Mouse (Mus musculus) right cerebral cortex, adult 18-20 months (tissue): ENCODE results near the gene Uvrag.

Source experiments
- DNase-seq: peaks from one replicate; pipeline ENCODE4 v3.0.0; 2022; ENCODE audit warnings: mixed read lengths

Uvrag gene

DNA sequence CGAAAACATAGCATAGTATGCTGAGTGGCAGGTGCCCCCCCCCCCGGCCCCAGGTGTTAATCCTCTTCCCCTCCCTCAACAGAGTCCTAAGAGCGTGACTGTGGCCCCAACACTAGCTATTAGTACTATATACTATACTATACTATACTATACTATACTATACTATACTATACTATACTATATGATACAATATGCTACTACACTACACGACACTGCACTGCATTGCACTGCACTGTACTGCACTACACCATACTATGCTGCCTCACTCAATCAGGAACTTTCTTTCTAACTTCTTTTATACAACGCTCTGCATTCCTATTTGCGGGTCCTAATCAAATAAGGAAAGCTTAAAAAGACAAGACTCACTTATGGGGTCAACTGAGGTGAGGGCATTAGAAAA lies 224.4 kb downstream of the Uvrag start:
- DNase-seq, result no peak

DNA sequence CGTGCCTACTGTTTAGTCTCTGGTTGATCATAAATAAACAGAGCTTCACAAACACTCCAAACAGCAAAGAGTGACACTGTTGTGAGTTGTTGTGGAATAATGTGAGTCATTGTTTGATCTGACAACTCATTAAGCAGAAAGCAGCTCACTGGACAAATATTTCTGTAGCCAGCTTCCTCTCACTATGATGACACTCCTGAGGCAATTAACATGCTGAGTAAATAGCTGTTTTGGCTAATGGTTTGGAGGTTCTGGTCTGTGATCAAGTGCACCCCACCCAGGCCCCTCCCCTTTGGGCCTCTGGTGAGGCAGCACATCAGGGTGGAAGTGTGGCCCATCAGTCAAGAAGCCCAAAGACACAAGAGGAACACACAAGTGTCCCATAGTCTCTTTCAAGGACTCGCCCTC lies 228.0 kb downstream of the Uvrag start:
- DNase-seq, result no peak

DNA sequence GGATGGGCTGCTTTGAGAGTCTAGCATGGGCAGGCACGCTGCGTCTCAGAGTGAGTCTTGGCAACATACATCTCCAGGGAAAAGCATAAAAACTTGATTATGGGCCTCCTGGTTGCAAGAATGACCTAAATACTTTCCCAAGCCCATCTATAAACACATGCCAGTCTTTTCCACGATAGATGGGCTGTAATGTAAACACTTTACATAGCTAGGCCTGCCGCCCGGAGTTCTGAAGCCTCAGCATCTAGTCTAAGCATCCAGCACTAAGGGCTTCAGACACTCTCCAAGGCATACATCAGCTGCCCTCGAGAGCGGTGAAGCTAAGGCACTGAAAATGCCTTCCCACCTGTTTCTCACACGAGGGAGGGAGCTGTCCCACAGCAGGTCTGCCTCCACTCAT lies 229.7 kb downstream of the Uvrag start:
- no peak for DNase-seq

DNA sequence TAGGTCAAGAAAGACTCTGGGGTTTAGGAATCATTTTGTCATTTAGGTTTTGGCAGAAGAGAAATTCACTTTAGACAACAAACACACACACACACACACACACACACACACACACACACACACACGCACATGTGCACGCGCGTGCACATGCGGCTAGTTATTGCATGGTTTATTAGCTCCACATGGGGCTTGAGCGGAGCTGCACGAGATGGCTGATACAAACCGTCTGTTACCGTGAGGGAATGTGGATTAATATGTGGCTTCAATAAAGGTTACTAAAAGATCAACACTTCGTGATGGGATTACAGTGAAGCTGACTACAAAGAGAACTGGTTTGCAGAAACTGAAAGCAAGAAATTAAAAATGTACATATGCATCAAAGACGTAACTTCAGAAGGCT lies 230.2 kb downstream of the Uvrag start:
- DNase-seq, result no peak

DNA sequence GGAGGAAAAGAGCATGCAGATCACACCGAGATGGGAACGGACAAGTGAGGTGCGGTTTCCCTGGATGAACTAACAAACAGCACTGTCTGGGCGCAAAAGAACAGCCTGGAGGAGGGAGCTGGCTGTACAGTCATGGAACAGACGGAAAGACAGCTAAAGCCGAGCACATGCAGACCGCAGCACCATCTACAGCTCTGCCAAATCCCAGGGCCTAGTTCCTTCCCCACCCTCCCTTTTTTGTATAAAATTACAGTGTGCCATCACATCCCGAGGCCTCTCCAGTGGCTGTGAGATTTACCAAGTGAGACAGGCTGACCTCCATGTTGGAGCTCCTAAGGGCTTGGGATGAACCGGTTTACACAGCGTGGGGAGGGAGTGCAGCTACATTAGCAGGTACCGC lies 230.8 kb downstream of the Uvrag start:
- DNase-seq, result no peak

DNA sequence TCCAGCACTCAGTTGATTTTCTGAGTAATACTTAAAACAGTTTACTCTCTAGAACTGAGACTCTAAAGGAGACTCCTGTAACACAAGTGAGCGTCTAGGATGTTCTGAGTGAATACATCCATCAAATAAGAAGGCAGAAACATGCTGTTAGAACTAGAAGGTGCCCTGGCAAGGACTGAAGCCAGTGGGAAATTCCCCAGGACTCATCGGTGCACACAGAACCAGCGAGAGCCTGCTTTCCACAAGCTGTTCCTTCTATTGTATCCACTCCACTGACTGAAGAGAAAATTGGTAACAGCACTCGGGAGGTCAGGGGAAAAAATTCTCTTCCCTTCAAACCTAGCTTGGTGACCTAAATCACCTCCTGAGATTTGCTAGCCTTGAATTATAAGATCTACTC lies 233.5 kb downstream of the Uvrag start:
- no peak for DNase-seq

DNA sequence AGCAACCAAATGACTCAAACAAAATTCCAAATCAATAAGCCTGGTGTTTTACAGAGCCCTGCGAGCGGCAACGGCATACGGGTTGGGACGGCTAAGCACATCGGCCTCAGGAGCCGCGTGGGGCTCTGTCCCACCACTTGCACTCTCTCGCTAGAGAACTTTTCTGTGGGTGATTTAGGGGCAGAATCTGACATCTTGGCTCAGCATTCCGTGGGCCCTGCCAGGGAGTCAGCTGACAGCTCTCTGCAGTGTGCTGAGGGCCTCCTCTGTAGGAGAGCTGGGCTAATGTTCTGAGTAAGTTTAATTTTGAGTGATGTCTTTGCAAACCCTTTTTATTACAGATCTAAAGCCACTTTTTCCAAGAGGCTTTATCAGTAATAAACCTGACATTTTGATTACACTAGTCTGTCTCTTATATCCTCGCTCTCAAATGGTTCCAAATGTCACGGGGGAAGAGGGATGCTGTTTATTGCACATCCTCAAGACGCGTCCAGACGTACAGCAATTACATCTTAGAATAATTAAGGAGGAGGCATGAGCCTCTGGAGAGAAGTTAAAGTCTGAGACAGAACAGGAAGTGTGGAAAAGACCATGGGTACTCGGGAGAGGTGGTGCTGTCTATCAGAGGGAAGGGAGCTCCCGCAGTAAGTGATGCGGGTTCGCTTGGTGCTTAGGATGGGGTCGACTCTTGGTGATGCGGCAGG lies 236.1 kb downstream of the Uvrag start:
- no peak for DNase-seq

DNA sequence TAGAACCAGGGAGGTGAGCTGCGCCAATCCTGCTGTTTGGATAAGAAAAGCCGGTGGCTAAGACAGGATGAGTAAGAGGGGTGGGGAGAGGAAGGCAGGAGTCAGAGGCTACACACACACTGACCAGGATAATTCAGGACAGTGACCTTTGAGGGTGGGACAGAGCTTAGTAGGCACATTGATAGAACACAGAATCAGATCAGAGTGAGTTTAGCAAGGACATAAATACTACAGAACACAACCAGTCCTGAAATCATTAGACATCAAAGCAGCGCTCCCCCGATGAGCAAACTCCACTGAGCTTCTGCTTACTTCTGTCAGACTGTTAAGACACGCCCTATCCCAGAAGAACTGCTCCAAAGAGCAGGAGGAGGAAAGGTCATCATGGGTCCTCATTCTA lies 237.1 kb downstream of the Uvrag start:
- DNase-seq, result no peak

DNA sequence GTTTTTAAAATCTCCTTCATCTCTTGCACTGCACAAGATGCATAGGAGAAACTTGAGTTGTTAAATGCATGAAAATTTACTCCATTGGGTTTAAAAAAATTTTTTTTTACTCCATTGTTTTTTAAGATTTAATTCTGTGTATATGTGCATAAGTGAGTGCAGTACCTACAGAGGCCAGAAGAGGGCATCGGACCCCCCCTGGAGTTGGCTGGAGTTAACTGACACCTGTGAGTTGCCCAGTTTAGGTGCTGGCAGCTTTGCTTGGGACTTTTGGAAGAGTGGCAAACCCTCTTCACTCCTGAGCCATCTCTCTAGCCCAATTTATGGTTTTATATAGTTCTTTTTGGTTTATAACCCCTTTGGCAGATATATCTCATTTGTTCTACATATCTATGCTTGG lies 239.8 kb downstream of the Uvrag start:
- DNase-seq, result no peak

DNA sequence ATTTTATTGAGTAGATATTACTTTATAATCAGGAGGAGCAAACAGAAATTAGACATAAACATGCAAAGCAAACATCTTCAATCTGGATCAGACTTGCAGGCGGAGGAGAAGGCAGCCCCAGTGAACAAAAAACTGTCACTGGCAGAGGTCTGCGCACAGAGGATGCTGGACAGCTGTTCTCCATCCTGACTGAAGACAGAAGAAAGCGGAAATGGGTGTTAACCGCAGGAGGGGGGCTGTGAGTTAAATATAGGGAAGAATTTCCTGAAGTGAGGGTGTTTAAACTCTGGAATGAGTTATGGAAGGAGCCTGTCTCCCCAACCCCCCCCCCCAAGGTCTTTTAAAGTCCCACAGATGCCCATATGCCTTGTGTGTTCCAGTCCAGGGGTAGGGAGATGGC lies 241.1 kb downstream of the Uvrag start:
- DNase-seq, result no peak

DNA sequence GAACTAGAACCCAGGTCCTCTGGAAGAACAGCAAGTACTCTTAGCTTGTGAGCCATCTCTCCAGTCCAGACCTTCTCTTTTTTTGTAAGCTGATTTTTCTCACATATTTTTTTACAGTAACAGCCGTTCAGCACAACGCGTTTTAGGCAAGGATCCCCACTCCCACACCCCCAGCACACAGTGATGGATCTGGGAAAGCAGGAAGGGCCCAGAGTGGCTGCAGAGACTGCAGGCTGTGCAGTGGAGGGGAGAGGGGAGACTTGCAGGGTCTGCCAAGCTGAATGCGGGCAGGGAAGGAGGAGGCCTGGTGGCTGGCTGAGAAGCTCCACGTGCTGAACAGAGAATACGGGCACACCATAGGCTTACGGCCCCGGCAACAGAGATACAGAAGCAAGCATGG lies 243.6 kb downstream of the Uvrag start:
- peak; percentile 51 for DNase-seq

DNA sequence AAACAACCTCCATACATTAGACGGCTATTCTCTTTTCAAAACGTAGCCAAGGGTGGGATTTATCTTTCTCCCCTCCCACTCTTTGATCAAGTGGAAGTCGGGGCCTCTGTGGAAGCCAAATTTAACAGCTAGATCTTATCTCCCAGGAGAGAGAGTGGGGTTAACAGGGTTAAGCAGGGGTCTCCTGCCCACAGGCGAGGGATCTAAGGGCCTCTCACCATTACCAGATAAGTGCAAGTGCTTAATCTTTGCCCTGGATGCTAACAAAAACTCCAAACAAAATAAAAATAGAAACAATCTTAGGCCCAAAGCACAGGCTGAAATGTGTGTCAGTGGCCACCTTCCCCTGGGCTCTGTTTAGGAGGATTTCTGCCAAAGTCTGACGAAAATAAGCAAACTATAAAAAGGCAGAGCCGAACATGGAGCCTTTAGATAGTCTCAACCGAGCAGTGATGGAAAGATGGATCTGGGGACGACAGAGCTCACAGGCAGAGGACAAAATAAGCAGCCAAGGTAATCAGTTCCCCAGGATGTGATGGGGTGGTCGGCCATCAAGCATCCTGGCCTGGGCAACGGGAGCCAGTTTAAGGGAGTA lies 245.3 kb downstream of the Uvrag start:
- DNase-seq, result no peak

DNA sequence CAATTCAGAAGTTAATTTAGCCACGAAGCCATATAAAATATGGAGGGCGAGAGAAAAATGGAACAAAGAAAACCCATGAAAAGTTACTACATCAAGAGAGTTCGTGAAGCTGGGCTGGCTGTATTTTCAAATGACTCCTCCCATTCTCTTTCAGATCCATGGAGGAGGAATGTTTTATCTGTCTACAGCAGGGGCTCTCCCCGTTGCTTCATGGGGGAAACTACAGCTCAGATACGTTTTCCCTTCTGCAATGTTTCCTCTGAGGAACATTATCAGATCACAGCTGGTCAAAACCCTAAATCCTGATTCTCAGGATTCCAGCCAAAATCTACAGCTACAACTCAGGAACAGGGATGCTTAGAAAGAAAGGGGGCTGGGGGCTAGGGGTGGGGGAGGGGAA lies 246.2 kb downstream of the Uvrag start:
- DNase-seq, result no peak

DNA sequence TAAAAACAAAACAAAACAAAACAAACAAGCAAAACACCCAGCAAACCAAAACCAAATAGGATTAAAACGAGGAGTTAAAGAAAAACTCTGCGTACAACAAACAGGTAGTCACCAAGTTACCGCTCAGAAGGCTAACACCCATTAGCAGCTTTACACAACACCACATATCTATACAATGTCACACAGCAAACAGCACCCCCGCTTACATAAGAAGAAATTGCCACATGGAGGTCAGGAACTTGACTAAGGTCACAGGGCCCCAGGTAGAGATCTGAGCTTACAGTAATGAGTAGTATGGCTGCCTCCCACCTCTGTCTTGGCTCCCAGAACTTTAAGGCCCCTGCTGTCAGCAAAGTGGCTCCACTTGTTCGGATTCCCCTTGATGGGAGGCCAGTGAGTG lies 246.6 kb downstream of the Uvrag start:
- DNase-seq, result no peak

DNA sequence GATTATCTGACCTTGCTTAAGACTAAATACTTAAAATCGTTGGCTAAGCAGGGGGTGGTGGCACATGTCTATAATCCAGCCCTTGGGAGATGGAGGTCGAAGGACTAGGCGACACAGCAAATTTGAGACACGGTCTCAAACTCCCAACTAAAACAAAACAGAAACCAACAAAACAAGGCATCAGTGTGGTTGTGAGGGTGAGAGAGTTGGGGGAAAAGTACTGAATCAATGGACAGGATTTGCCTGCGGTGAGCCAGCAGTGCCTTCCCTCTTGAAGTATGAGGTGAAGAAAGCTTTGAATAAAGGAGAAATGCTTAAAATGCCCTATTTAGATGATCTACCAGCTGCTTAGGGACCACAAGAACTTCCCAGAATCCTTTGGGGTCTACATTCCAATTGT lies 247.8 kb downstream of the Uvrag start:
- no peak for DNase-seq

DNA sequence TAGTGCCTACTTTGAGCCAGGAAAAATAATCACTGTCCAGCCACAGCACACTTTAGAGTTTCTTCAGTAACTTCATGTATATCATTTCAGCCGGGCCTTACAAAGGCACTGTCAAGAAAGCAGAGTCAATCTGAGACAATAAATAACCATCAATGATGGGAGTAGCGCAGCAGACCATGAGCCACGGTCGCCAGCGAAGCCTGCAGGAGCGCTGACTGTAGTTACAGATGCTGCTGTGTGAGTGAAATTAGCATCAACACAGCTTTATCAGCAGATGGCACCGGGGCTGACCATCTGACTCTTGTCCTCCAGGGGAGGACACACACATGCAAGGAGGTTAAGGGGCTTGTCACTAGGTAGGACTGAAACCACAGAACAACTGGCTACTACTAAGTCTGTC lies 251.7 kb downstream of the Uvrag start:
- no peak for DNase-seq

DNA sequence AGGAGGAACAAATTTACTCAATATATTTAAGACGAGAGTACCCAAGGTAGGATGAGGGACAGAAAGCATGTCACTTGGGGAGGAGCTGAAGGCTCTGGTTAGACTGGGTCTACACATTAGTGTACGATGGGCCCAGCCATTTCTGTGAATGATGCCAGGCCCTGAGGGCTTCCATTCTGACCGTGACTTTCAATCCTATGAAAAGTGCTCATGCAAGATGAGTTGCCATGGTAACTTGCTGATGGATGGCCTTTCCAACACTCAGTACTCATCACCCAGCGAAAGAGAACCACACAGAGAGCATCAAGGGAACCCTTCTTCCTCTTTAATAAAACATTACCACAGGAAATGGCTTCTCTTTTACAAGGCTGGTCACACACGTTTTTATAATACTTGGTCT lies 252.1 kb downstream of the Uvrag start:
- no peak for DNase-seq

DNA sequence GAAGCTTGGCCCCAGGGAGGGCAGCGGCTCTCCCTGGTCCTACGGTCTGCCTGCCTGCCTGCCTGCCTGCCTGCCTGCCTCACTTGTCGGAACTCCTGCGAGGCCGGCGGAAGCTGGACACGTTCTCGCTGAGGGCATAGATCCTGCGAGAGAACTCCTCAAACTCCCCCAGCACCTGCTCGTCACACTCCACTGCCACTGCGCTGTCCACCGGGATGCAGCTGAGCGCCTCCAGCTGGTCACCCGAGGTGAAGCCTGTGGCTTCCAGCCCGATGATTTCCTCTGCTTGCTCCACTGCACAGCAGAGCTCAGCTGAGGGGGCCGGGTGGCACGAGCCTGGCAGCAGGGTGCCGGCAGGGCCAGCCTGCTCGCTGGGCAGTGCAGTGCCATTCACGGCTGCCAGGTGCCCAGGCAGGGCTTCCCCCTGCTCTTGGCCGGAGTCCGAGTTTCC lies 253.1 kb downstream of the Uvrag start:
- no peak for DNase-seq

DNA sequence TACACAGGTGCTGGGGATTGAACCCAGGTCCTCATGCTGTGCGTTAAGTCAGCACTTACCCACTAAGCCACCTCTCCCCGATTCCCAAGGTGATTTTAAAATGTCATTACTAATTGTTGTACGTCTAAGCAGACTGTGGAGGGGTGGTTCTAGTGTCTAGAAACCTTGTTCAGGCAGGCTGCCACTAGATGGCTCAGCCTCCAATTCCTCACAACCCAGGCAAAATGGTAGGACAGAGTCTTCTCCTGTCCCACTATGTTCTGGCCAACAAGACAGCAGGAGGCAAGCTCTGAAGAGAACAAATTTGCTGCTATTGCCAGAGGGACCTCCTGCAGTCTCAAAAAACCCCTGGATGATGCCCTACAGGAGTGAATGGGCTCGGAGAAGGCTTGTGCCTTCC lies 259.1 kb downstream of the Uvrag start:
- no peak for DNase-seq

DNA sequence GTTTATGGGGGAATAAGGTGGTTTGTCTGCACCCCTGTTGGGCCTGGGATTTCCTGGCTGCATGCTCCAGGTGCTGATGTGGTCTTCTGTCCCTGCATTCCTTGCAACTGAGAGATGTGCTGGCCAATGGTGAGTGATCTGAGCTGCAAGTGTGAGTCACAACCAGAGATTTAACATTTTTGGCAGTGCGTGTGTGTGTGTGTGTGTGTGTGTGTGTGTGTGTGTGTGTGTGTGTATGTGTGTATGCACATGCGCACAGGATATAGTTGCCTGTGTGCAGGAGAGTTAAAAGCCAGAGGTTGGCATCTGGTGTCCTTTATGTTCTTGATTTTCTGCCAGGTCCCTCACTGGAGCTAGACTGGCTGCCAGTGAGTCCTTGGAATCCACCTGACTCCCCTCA lies 261.8 kb downstream of the Uvrag start:
- no peak for DNase-seq

DNA sequence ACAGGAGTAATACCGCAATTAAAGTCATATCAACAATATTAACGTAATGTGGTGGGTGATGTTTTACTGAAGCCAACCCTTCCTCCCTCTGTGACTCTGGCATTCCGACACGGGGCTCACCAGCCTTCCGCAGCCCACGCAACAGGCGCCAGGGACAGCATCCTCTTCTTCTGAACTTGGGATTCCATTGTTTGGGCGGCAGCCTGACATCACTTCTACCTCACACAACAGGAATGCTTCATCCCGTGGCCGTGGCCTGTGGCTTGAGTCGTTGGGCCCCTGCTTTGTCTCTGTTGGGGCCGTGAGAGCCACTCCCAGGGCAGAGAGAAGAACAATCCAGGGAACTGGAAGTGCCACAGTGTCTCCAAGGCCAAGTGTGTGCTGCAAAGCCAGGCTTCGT lies 264.8 kb downstream of the Uvrag start:
- no peak for DNase-seq

DNA sequence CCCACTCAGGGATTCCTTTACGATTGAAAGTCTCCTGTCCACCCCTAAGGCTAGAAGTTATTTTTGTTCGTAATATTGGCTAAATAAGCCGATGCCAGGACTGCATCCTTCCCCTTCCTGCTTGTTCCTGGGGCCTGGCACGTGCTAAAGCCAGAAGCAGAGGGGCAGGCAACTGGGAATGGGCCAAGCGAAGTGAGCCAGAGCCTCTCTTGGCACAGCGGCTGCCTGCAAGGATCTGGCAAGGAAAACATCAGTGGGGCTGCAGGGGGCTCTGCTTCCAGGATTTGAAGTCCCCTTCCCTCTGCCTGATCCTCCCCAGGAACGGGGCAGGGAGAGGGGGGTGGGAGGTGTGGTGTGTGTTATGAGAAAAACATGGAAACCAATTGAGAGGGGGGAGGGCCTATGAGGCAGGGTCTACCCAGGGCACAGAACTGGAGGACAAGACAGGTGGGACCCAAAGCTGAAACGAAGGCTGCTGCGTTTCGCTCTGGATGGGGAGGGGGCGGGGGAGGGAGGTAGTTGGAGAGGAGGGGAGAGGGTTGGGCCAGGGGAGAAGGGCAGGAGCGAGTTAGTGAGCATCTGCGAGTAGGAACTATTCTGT lies 265.5 kb downstream of the Uvrag start:
- no peak for DNase-seq

DNA sequence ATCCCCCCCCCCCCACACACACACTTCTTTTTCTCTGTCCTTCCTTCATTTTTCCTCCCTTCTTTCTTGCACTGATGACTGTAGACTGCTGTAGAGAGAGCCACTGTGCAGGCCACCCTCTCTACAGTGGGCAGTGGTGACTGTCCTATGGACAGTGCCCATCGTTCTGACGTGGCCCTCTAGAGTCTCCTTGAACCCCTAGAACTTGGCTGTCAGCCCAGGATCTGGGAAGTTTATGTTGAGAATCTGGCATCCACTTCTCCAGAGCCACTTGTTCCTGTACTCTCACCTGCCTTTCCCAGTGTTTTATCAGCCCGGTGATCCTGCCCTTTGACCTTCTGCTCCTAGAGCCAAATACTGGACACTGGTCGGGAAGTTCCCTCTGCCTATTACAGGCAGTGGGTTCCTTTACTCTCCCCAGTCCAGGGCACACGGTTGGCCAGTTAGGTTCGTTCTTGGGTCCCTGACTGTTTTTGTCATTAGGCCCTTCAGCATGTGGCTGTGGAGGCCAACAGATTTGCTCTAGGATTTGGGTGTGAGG lies 266.5 kb downstream of the Uvrag start:
- DNase-seq, result no peak

DNA sequence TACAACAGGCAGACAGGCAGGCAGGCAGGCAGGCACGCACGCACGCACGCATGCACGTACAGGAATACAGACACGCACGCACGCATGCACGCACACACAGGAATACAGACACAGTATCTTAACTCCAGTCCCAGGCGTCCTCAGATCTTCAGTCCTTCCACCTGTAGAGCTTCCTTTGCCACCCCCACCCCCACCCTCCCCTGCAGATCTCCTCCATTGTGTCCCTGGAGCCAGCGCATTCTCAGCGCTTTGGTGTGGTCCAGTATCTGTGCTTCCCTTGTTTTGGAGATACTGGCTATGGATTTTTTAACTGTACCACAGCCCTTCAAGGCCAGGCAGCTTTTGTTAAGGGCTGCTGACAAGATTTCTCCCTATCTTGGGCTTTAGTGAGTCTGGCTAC lies 267.6 kb downstream of the Uvrag start:
- no peak for DNase-seq
